Mouse (Mus musculus): ENCODE results near the gene Tbc1d14.

Tbc1d14 gene

GRCm38 (mm10) chr5:36461231-36461630 is 131.8 kb downstream of the Tbc1d14 start:
- no peak for DNase-seq (ENCODE audit: low spot score)

GRCm38 (mm10) chr5:36460712-36461111 is 132.4 kb downstream of the Tbc1d14 start:
- no peak for DNase-seq (ENCODE audit: low spot score)

- DNase-seq (ENCODE audit: low spot score) = peak; percentile 44
These were observed 134.2 kb downstream of the Tbc1d14 start for GRCm38 (mm10) chr5:36458926-36459325.

- DNase-seq (ENCODE audit: low spot score) = no peak
These were observed 135.4 kb downstream of the Tbc1d14 start for GRCm38 (mm10) chr5:36457706-36458105.

GRCm38 (mm10) chr5:36452821-36453220 is 140.3 kb downstream of the Tbc1d14 start:
- DNase-seq (ENCODE audit: low spot score) = no peak

- DNase-seq (ENCODE audit: low spot score) = no peak
These were observed 141.1 kb downstream of the Tbc1d14 start for GRCm38 (mm10) chr5:36451872-36452389.

- DNase-seq (ENCODE audit: low spot score) = no peak
These were observed 142.0 kb downstream of the Tbc1d14 start for GRCm38 (mm10) chr5:36451119-36451518.

GRCm38 (mm10) chr5:36449710-36450358 is 143.2 kb downstream of the Tbc1d14 start:
- DNase-seq (ENCODE audit: low spot score) = no peak

- DNase-seq (ENCODE audit: low spot score) = no peak
These were observed 145.2 kb downstream of the Tbc1d14 start for GRCm38 (mm10) chr5:36447872-36448271.

- DNase-seq (ENCODE audit: low spot score) = no peak
These were observed 146.7 kb downstream of the Tbc1d14 start for GRCm38 (mm10) chr5:36446166-36446890.

GRCm38 (mm10) chr5:36445028-36445427 is 148.0 kb downstream of the Tbc1d14 start:
- peak; percentile 25 for DNase-seq (ENCODE audit: low spot score)

GRCm38 (mm10) chr5:36444611-36445010 is 148.5 kb downstream of the Tbc1d14 start:
- no peak for DNase-seq (ENCODE audit: low spot score)

GRCm38 (mm10) chr5:36440741-36441140 is 152.3 kb downstream of the Tbc1d14 start:
- no peak for DNase-seq (ENCODE audit: low spot score)
